8 mouse cellular contexts compared by ENCODE assay signal in genomic region chr12:85746696-85747219, GRCm38 (mm10). TPM values are rescaled to one million over a fixed set of nuclear protein-coding genes. Genes with fewer than 3 reads are reported as not detected.
DNase-seq lines count a peak whose midpoint lies in the region; ATAC-seq and TF ChIP-seq lines count a peak whose summit lies in the region.

No protein-coding gene starts in this region.

- peak overlapping the region; percentile 86 for H3K4me2 ChIP-seq in forebrain, postnatal 0 days (ENCODE audit: low read depth)
- peak overlapping the region; percentile 71 for H3K4me2 ChIP-seq in liver, embryonic 15.5 days

- no peak for ATAC-seq in forebrain, postnatal 0 days
- peak; percentile 19; the same call in 1 of the 2 replicates for ATAC-seq in liver, embryonic 15.5 days (ENCODE audit: insufficient read depth)

- peak; percentile 92 for DNase-seq in heart, adult 11 months
- DNase-seq in heart, adult 18-20 months = no peak
- DNase-seq in forebrain, postnatal 0 days = no peak
- DNase-seq in urinary bladder, postnatal 25 days (ENCODE audit: low spot score) = no peak
- no peak for DNase-seq in cerebellum, postnatal 36 days
- DNase-seq in cerebellum, adult 11 months = no peak

- no peak overlapping the region for H3K27ac ChIP-seq in forebrain, postnatal 0 days (ENCODE audit: low read depth, low read length)
- 0 out of 2 replicates have a peak overlapping the region, but pooled peaks have one; percentile 20 for H3K27ac ChIP-seq in liver, embryonic 15.5 days (replicated peaks)

- H3K9me3 ChIP-seq in forebrain, postnatal 0 days (ENCODE audit: low read length) = no peaks in the 10 kb centered on the region
- H3K9me3 ChIP-seq in liver, embryonic 15.5 days (replicated peaks) = no peaks in the 10 kb centered on the region

- H3ac ChIP-seq in C2C12 (ENCODE audit: control insufficient read depth, insufficient read length, low read depth) = peak overlapping the region; percentile 63

- no peaks in the 10 kb centered on the region for H3K36me3 ChIP-seq in C2C12 (ENCODE audit: control insufficient read depth, insufficient read depth)
- no peaks in the 10 kb centered on the region for H3K36me3 ChIP-seq in forebrain, postnatal 0 days (ENCODE audit: insufficient read depth)
- no peaks in the 10 kb centered on the region for H3K36me3 ChIP-seq in liver, embryonic 15.5 days (replicated peaks)

- H3K9ac ChIP-seq in forebrain, postnatal 0 days = peak overlapping the region; percentile 31; the same call in 1 of the 2 replicates
- peak overlapping the region; percentile 19; the same call in 1 of the 2 replicates for H3K9ac ChIP-seq in liver, embryonic 15.5 days

- H3K4me3 ChIP-seq in C2C12 (ENCODE audit: insufficient read depth, poor library complexity, severe bottlenecking) = no peak overlapping the region
- peak overlapping the region; percentile 40 for H3K4me3 ChIP-seq in forebrain, postnatal 0 days (ENCODE audit: low read depth, low read length)
- peak overlapping the region; percentile 46 for H3K4me3 ChIP-seq in liver, embryonic 15.5 days (replicated peaks)

- H3K27me3 ChIP-seq in C2C12 (ENCODE audit: control insufficient read depth, insufficient read depth, insufficient read length) = peaks cover 20% of the 10 kb centered on the region
- H3K27me3 ChIP-seq in forebrain, postnatal 0 days (ENCODE audit: insufficient read depth, low read length) = peaks cover 3% of the 10 kb centered on the region; the same call in 1 of the 2 replicates
- H3K27me3 ChIP-seq in liver, embryonic 15.5 days = peaks cover 23% of the 10 kb centered on the region

- peaks cover 4% of the 10 kb centered on the region for H3K4me1 ChIP-seq in forebrain, postnatal 0 days (ENCODE audit: insufficient read depth)
- no peaks in the 10 kb centered on the region for H3K4me1 ChIP-seq in liver, embryonic 15.5 days (replicated peaks)

- WGBS in forebrain, postnatal 0 days = 20% methylated on average over 21 of the region's 21 CpGs
- WGBS in liver, embryonic 15.5 days (ENCODE audit: insufficient replicate concordance) = 18% methylated on average over 21 of the region's 21 CpGs

- H3K79me3 ChIP-seq in C2C12 (ENCODE audit: low read depth) = no peaks in the 10 kb centered on the region

- H3K79me2 ChIP-seq in C2C12 (ENCODE audit: control insufficient read depth, insufficient read depth) = no peaks in the 10 kb centered on the region

- TF ChIP-seq CTCF in C2C12 (IDR thresholded peaks at IDR 0.05; ENCODE audit: control insufficient read depth, insufficient read depth, insufficient read length) = no peak
- no peak for TF ChIP-seq CTCF in forebrain, postnatal 0 days (IDR thresholded peaks at IDR 0.05; ENCODE audit: low read depth)

TF ChIP-seq in C2C12, 6 proteins besides CTCF, POLR2A, EP300 and RAD21:
- no peak for TF ChIP-seq FOSL1 (IDR thresholded peaks at IDR 0.05; ENCODE audit: insufficient read depth, low read length, poor library complexity, severe bottlenecking)
- no peak for TF ChIP-seq MYOG (IDR thresholded peaks at IDR 0.05; ENCODE audit: control insufficient read depth, extremely low read depth, insufficient read length)
- TF ChIP-seq USF1 (IDR thresholded peaks at IDR 0.05; ENCODE audit: low read depth) = no peak
- no peak for TF ChIP-seq MYOD1 (IDR thresholded peaks at IDR 0.05; ENCODE audit: control insufficient read depth, insufficient read length, low read depth)
- TF ChIP-seq MAX (IDR thresholded peaks at IDR 0.05) = no peak
- no peak for TF ChIP-seq CEBPB (IDR thresholded peaks at IDR 0.05; ENCODE audit: low read depth)

RNA-seq across cellular contexts. Expression of gene Flvcr2, which starts 0.4 kb away (rescaled TPM):
- total RNA-seq in heart, adult 18-20 months (2021) = 1 to 10 TPM; 2.2 to 3.2 TPM
- polyA plus RNA-seq in C2C12 (2012; fragmentation: generic; extraction: Trizol) = 0.16 TPM
- 5.5 and 6.9 TPM in 2 replicates for total RNA-seq in forebrain, postnatal 0 days (2014; rRNA removed)
- 3.4 and 4.0 TPM in 2 replicates for polyA plus RNA-seq in forebrain, postnatal 0 days (2015; fragmentation: Nextera tagmentation; extraction: Ambion mirVana)
- 7.2 and 7.8 TPM in 2 replicates for polyA plus RNA-seq in liver, embryonic 15.5 days (2015; fragmentation: Nextera tagmentation; extraction: Ambion mirVana)
